Mouse (Mus musculus): ENCODE data around the gene Rbm15.
"Not testable (repeated sequence)": the region's sequence is repeated elsewhere in the genome, so short reads cannot be mapped to it uniquely, and the experiment has no call there.

Rbm15 gene

GRCm38 (mm10) chr3:107331746-107332126, 1.7 kb downstream of the Rbm15 start:
- no peak for DNase-seq (ENCODE audit: low spot score)

- DNase-seq (ENCODE audit: low spot score), result no peak
Observed at GRCm38 (mm10) chr3:107330503-107331424, 2.7 kb downstream of the Rbm15 start.

- DNase-seq (ENCODE audit: low spot score), result no peak
Observed at GRCm38 (mm10) chr3:107326442-107326841, 7.0 kb downstream of the Rbm15 start.

- no peak for DNase-seq (ENCODE audit: low spot score)
Observed at GRCm38 (mm10) chr3:107321776-107322175, 11.7 kb downstream of the Rbm15 start.

GRCm38 (mm10) chr3:107321141-107321540, 12.3 kb downstream of the Rbm15 start:
- DNase-seq (ENCODE audit: low spot score), result no peak

- no peak for DNase-seq (ENCODE audit: low spot score)
Observed at GRCm38 (mm10) chr3:107317338-107317737, 16.1 kb downstream of the Rbm15 start.

GRCm38 (mm10) chr3:107296917-107297316, 36.6 kb downstream of the Rbm15 start:
- DNase-seq (ENCODE audit: low spot score), result not testable (repeated sequence)

GRCm38 (mm10) chr3:107295672-107296360, 37.7 kb downstream of the Rbm15 start:
- no peak for DNase-seq (ENCODE audit: low spot score)

- DNase-seq (ENCODE audit: low spot score), result peak; percentile 51
Observed at GRCm38 (mm10) chr3:107290764-107291381, 42.6 kb downstream of the Rbm15 start, which contains the start of gene Slc16a4. Gene Slc16a4 (plus strand): TSS chr3:107291230.

GRCm38 (mm10) chr3:107287346-107287745, 46.1 kb downstream of the Rbm15 start:
- no peak for DNase-seq (ENCODE audit: low spot score)

GRCm38 (mm10) chr3:107286123-107286522, 47.4 kb downstream of the Rbm15 start:
- DNase-seq (ENCODE audit: low spot score), result no peak

- DNase-seq (ENCODE audit: low spot score), result peak; percentile 89
Observed at GRCm38 (mm10) chr3:107278479-107279269, 54.8 kb downstream of the Rbm15 start, which contains the start of gene Lamtor5. Gene Lamtor5 (plus strand): TSS chr3:107278858.

GRCm38 (mm10) chr3:107276626-107277025, 56.8 kb downstream of the Rbm15 start:
- no peak for DNase-seq (ENCODE audit: low spot score)

GRCm38 (mm10) chr3:107275996-107276395, 57.5 kb downstream of the Rbm15 start:
- DNase-seq (ENCODE audit: low spot score), result no peak

Measured in testis, postnatal 14 days (tissue).